Mouse (Mus musculus) cerebellum, postnatal 36 days (tissue): ENCODE measurements at regions not wholly inside any gene's neighbourhood (a gene's known extent, or its start where the extent isn't known, plus 50 kb on each side); places are given as distances from the start of the nearest gene placed in this dataset.
A peak's percentile ranks its signal among the peaks of the same experiment; 100 is the strongest.

Source experiments
- DNase-seq, 2 experiments: peaks; one replicate each; pipeline ENCODE4 v3.0.0; 2021 to 2022; ENCODE audit warnings: mixed read lengths in 2 of 2

DNA sequence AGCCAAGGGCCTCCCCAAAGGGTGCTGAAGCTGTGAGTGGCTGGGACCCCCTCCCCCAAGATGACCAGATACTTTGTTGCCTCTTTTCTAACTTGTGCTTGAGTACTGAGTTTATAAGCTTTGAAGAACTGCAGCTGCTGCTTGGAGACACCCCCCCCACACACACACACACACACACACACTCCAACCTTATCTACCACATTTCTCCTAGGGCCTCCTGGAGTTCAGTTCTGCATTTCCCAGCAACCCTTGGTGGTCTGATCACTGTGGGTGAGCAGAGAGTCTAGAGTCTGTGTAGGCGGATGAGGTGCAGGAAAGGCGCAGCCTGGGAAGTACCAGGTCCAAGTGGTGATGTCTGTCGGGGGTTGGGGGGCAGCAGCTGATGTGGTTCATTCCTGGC lies 479.3 kb downstream of the Ajap1 start:
- DNase-seq, result no peak

DNA sequence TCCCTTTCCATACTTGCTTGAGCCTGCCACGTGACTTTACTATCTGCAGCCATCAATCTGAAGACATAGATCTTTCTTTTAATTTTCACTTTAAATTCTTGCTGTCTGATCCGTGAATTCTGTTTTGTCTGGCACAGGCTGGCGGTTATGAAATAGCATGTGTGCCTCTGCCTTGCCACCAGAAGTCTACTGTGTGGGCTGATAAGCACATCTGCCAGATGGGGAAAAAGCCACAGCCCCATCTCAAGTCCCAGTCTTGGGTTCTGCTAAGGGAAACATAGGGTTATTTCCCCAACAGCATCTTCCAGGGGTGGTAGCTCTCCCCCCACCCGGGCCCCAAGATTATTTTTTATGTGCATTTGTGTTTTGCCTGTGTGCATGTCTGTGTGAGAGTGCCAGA lies 480.1 kb downstream of the Ajap1 start:
- no peak for DNase-seq

DNA sequence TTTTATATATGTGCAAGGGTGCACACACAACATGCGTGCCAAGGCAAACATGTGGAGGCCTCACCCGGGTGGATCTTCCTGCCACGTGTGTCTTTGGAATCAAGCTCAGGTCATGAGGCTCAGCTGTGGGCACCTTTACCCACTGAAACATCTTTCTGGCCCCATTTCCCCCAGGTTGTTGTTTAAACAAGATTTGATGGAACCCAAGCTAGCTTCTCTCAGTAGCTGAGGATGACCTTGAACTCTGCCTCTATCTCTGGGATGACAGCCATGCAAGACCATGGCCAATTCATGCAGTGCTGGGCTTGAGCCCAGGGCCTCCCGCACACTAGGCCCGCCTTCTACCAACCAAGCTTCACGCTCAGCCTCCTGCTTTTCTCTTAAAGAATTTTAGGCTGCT lies 480.9 kb downstream of the Ajap1 start:
- no peak for DNase-seq

DNA sequence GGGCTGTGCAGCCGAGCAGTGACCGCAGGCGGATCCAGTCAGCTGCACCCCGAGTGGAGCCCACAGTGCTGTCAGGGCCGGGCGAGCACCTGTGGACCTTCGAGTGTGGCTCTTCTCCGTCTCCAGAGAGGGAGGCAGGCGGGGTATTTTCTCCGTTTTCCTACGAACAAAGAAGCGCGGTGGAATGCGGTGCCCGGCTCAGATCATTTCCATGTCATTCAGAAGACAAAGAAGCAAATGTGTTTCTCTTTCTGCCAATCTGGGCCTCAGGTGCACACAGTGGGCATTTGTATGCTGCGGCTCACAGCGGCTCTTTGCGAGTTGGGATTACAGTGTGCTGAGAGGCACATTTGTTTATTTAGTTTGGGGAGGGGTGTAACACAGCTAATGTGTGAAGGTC lies 483.1 kb downstream of the Ajap1 start:
- DNase-seq, result no peak

DNA sequence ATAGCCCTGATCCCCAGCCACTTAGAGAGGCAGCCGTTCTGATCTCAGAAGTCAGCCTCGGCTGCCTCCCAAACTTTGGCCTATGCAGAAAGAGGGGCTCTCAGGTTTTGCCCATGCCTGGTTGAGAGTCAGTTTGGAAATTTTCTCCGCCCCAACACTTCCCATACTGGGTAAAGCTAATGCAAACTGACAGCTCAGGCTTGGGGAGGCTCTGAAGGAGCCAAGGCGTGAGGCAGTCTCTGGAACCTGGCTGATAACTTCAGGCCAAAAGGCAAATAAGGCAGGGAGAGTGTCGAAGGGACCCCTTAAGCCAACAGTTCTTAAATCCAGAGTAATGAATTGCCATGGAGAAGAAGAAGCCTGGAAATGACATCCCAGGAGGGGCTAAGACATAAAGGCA lies 485.4 kb downstream of the Ajap1 start:
- no peak for DNase-seq

DNA sequence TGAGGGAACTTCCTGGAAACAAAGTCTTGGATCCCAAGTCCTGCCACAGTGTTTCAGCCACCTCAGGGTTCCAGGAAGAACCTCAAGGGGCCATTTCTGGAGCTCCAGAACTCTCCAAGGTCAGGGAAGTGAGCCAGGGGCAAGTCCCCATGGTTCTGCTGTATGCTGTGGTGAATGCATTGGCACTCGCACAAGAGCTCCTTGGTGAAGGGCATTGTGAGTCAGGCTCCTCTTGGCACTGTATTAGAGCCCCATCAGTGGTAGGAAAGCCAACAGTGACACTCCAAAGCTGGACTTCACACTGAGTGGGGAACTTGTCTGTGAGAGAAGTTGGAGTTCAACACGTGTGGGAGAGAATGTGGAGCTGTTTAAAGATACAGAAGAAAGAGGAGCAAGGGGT lies 486.0 kb downstream of the Ajap1 start:
- no peak for DNase-seq

DNA sequence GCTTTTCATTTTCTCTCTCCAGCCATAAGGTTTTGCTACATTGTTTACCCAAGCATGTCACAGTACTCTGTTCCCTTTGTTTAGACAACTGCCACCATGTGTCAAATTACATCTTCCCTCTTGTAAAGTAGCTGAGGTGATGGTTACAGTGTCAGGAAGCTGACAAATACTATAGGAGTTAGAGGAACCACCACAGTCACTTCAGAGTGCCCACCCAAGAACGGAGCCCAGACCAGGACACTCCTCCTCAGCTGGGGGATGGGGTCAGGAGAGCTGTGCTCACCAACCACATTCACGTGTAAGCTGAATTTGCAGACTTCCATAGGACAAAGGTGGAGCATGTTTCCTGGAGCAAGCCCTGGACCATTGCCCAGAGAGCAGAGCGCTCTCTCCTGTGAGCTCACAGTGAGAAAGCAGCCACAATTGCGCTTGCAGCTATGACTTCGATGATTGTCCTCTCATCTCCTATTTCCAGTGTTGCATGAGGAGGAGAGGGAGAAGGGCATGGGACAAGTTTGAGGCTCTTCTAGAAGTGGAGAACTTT lies 487.5 kb downstream of the Ajap1 start:
- DNase-seq, result peak in 1 of 2 experiments; percentile 2

DNA sequence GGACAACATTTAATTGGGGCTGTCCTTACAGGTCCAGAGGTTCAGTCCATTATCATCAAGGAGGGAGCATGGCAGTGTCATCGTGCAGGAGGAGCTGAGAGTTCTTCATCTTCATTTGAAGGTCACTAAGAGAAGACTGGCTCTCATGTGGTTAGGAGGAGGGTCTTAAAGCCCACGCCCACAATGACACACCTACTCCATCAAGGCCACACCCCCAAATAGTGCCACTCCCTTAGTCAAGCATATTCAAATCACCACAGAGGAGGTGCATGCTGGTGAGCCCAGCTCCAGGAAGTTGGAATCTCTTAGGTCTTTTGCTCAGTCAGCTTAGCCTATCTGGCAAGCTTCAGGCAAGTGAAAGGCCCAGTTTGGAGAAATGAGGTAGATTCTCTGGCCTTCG lies 488.4 kb downstream of the Ajap1 start:
- no peak for DNase-seq

DNA sequence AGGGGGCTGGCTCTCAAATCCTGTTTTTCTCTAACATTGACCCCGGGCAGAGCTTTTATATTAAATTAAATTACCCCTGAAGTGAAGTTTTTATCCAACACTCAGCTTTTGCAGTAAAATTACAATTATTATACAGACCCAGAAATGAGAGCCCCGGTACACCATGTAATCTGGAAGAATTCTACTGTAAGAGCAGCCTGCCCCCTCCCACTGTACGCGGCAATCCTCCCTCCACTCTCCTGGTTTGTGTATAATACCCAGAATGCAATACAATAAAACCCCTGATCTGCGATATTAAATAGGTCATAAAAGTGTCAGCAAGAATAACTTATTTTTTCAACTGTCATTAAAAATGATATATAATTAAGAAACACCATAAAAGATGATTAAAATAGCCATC lies 492.3 kb downstream of the Ajap1 start:
- no peak for DNase-seq

DNA sequence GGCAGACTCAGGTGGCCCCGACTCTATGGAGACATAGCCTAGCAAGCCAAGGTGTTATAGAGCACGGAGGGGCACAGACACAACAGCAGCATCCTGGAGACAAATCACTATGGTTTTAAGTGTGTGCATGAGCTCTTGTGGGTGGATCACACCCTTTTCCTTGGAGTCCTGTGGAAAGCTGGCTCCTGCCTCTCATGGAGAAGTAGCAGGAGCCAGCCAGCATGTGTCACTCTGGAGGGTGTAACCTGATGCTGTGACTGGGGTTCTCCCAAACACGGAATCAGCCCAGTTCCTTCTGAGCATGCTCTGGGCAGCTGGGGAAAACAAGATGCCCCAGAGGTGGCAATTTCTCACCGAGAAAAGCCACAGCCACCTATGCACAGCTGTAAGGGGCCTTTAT lies 494.9 kb downstream of the Ajap1 start:
- no peak for DNase-seq

DNA sequence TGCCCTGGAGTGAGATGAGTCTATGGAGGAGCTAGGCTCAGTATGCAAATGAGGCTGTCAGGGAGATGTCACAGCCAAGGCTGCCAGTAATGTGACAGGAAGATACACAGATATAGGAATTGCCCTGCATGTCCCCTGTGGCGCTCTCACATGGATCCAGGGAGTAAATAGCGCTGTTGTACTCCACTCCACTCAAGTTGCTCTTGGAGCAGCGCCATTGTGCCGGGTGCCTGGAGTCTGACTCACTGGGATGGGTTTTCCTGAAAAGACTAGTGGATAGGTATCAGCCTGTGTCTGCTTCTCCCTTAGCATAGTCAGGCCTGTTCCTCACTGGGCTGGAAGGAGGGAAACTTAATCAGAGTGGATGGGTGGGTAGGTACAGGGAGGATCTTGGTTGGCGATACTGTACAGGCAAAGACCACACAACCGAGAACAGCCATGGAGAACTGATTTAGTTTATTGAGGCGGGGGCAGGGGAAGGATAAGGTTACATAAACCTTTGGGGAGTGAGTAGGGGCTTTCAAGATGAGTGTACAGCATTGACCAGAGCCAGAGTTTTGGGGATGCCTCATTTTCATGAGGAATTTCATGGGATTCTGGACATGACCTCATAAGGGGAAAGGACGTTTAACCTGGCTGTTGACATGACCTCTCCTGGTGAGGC lies 497.5 kb upstream of the Kcnab2 start:
- DNase-seq, result no peak

DNA sequence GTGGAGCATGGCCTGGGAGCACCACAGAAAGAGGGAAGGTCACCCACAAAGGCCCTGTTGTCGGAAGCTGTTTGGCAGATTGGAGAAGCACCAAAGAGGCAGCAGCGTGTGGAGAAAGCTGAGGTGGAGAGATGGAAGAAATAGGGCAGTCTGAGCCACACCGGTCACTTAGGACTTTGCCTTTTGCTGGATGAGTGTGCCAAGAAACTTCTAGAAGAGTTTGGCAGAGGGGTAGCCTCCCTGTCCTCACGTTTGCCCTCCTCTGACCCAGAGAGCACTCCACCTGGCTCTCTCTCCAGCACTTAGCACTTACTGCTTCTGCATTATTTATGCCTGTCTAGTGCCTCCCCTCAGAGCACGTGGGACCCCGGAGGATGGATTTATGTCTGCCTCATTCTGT lies 485.3 kb upstream of the Kcnab2 start:
- no peak for DNase-seq

DNA sequence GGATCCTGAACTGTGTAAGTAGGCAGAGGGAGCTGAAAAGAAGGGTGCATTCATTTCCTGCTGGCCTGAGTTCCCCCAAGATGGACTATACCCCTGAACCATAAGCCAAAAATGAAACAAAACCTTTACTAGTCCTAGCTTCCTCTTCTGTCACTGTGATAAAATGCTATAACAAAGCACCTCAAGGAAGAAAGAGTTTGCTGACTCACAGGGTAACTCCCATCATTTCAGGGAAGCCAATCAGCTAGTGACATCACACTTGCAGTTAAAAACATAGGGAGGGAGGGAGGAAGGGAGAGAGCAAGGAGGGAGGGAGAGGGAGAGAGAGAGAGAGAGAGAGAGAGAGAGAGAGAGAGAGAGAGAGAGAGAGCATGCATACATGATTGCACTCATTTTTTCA lies 484.5 kb upstream of the Kcnab2 start:
- no peak for DNase-seq

DNA sequence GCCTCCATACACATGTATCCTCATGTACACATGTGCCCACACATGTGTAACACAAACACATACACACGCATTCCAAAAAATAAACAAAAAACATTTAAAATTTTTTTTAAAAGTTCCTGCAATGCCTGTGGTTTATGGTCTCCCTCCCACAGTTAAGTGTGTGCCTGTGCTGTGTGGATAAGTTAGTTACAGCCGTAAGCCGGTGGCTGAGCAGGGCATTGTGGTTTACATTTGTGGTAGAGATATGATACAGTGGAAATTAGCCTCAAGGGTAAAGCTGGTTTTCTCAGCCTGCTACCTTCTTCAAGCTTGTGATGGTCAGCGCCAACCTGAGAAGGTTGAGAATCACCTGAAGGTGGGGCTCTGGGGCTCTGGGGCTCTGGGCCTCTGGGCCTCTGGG lies 484.0 kb upstream of the Kcnab2 start:
- DNase-seq, result no peak

DNA sequence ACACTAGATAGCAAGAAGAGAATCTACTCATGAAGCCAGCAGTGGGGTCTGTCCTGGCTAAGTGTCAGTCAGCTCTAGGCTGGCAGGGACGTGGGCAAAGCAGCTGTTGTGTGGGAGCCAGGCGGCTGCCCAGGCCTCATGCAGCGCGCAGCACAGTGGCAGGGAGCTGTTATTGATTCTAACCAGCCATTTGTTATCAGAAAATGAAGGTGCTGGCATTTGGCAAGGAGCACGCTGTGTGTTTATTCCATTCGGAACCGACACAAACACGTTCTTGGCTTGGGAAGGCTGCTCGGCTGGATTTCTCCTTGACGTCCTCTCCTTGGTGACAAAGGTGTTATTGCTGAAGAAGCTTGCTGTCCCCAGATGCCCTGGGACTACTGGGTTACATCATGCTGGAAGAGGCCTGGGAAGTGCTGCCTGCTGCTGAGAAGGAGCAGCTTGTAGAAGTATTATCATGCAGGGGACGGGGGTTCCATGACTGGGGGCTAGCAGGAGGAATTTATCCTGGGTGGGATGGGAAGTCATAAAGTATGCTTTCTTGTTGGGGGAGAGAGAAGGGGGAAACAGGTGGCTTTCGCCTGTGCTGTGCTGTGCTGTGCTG lies 482.1 kb upstream of the Kcnab2 start:
- DNase-seq, result no peak

DNA sequence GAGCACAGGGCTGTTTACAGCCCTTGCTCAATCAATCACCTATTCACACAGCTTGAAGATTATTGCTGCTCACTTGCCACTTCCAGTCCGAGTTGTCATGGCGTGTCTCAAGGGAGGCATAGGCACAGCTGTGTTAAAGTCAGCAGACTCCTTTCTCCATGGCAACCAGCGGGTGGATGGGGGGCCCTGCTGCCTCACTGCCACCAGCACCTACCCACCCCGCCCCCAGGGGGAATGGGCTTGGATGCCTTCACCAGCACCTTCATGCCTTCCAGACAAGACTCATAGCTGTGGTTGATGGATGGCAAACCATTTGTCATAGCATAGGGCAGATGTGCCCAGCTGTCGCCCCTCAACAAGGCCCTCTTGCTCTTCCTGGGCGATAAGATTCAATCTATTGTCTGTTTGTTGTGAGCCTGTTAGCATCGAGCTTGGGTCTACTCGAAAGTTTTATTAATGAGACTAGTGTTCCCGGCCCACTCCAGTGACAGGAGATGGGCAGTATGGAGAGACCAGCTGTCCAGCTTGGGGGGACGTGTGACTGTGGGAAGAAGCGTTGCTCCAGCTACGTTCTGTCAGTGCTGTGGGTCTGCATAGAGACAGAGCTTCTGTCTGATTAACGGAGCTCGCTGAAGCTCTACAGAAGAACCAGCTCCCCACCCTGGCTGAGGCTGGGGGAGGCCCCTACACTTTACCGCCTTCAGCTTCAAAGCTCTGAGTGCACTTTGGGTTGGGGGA lies 475.7 kb upstream of the Kcnab2 start:
- no peak for DNase-seq

DNA sequence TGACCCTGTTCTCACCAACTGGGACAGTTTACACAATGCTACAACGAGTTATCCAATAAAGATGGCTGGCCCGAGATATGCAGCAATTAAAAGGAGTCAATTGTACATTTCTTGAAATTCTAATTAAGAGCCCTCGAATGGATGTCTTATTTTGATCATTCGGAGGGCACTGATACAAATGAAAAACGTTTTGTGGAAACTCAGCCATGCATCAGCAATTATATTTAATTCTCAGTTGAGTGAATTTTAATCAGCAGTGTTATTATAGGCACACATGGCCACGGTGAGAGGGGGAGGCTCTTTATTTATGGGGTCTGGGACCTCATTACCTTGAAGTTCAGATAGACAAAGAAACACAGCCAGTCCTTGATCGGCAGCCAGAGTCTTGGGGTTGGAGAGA lies 471.3 kb upstream of the Kcnab2 start:
- DNase-seq, result no peak

DNA sequence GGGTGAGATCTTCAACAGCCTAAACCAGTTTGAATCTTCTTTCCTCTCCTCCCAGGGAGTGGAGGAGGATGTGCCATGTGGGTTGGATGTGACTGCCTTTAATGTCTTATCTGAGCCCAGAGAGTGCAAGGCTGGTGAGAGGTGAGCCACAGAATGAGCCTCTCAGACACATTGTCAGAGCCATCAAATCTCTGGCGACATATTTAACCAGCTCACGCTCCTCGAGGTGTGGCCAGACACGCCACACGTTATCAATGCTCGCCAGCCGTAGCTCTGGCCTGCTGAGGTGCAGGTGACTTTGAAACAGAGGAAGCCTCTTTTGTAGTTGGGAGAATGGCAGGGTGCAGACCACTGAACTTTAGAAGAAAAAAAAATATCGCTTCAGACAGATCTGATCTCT lies 463.5 kb upstream of the Kcnab2 start:
- no peak for DNase-seq

DNA sequence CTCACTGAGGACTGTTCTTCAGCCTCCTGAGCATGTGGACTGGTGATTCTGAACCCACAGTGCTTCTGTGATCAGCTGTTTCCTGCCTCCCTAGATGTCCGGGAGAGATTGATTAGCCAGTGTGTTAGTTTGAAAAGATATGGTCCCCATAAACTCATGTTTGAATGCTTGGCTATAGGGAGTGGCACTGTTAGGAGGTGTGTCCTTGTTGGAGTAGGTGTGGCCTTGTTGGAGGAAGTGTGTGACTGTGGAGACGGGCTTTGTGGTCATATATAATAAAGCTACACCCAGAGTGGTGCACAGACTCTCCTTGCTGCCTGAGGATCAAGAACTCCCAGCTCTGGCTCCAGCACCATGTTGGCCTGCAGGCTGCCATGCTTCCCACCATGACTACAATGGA lies 458.9 kb upstream of the Kcnab2 start:
- no peak for DNase-seq

DNA sequence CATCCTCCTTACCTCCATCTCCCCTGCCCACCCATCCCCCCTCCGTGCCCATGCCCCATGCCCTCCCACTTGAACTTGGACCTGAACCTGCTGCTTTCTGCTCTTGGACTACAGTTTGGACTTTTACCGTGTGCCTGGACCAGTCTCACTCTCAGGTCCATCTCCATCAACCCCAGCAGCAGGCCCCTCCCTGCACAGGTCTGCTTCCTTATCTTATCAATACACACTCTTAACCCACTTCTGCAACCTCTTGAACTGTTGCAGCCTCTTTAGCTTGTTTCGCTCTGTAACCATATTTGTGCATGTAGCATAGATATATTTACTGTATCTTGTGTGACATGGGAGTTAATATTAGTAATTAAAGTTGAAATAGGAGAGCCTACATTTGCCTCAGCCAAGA lies 457.8 kb upstream of the Kcnab2 start:
- no peak for DNase-seq

DNA sequence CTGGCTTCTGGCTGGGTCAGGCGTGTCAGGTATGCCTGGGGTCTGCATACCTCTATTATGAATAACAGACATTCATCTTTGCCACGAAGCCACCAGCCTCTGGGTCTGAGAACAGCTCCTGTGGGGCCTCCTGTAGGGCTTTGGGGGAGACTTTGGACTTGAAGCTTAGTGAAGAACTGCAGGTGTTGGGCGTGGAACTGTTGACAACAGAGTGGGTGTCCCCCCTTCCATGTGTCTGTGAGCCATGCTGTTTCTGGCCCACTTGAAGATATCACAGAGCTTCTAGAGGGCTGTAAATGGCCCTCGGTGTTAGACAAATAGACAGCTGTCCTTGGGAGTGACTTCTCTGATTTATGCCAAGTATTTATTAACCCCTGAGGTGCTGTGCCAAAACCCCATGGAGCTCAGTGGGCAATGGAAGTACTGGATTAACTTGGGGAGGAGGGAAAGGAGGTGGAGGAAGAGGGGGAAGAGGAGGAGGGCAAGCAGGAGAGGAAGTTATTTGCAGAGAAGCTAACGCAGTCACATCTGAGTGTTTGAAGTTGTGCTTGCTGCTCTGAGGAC lies 450.8 kb upstream of the Kcnab2 start:
- no peak for DNase-seq

DNA sequence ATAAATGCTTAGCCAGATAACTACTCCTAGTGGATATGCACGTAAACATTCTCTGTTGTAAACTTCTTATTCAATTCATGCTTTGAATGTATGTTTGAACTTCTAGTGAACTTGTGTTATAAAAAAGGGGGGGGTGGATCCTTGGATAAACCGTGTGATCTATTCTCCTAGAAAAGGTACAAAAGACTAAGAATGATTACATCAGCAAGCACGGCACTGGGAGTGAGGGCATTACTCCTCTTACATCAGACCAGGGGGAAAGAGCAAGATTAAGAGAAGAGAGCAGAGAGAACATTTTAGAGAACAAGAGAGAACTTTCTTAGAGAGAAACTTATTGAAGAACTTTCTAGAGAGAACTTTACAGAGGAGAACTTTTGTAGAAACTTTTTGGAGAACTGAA lies 442.6 kb upstream of the Kcnab2 start:
- no peak for DNase-seq

DNA sequence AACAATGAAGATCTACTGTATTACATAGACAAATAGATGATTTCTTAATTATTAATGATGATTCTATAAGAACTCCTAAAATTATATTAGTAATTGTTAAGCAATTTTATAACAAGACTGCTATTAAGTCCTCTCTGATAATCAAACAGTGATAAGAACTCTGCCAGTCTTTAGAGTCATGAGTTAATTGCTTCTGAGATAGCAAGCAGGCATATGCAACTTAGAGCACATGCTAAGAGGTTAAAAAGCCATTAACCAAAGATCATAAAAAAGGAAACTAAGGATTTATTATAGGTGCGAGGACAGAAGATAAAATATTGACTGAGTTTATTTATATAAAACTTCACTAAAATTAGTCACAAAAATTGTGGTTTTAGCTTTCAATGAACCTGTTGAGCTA lies 442.2 kb upstream of the Kcnab2 start:
- DNase-seq, result no peak

DNA sequence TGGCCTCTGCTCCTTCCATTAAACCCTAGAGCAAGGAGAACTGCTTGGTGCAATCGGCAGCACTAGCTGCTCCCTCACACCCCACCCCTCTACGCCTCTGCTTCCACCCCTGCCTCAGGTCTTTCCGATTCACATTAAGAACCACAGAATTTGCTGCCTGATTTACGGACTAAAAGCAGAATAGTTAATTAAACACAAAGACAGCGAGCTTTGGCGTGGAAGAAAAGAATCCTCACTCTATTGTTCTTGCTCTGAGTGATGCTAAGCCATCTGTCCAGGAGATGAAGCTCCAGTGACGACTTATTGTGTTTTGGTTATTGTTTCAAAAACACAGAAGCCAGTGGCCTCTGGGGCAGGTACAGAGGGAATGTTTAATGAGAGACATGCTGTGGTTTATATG lies 438.9 kb upstream of the Kcnab2 start:
- no peak for DNase-seq
